Mouse (Mus musculus): ENCODE measurements at regions not wholly inside any gene's neighbourhood (a gene's known extent, or its start where the extent isn't known, plus 50 kb on each side); places are given as distances from the start of the nearest gene placed in this dataset.
A peak's percentile ranks its signal among the peaks of the same experiment; 100 is the strongest.

DNA sequence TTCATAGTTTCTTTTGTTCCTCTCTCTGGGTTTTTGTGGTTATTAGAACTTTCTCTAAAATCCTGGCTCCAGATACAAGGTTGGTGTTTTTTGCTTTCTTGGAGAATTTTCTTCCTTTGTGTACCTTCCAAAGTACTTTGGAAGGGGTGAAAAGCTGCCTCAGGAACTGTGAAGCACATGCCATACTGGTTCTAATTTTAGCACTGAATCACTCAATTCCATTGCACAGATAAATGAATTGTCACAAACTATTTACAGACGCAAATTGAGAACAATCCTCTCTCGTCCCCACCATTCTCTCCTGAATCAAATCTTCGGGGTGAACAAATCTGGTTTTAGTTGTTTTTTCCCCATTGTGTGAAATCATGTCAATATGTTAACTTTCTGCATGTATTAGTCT lies 437.6 kb upstream of the Nox3 start:
- ATAC-seq (replicated peaks; ENCODE audit: insufficient number of reproducible peaks, insufficient read depth, low FRiP score, low read depth): no peak
- H3K4me2 ChIP-seq: no peak overlapping the region
- no peak overlapping the region for H3K9ac ChIP-seq
- WGBS: 41% methylated on average over 3 of the region's 3 CpGs
- no peaks in the 10 kb centered on the region for H3K9me3 ChIP-seq (replicated peaks)
- H3K27me3 ChIP-seq: no peaks in the 10 kb centered on the region
- H3K27ac ChIP-seq: peak overlapping the region; percentile 64
- H3K4me3 ChIP-seq: no peak overlapping the region
- no peaks in the 10 kb centered on the region for H3K36me3 ChIP-seq
- 0 out of 2 replicates have a peak, but pooled peaks cover 7% of the 10 kb centered on the region for H3K4me1 ChIP-seq (replicated peaks)

DNA sequence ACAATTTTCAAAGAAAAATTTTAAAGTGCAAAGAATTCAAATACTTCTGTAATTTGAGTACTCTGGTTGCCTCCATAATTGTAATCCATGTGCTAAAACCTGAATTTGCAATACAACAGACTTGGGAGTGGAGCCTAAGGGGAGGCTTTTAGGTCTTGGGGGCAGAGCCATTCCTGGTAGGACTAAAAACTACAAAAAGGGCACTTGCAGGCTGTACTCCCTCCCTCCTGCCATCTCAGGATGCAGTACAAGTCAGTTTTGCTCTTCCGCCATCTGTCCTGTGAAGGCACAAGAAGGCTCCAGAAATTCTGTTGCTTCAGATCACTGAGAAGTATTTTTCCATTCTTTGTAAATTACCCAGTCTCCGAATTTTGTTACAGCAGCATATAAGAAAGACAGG lies 467.4 kb upstream of the Nox3 start:
- Histone ChIP-seq H3K4me2 (no peak overlapping the region), H3K4me3 (no peak overlapping the region), H3K27me3 (no peaks in the 10 kb centered on the region), H3K27ac (no peak overlapping the region), H3K9ac (no peak overlapping the region), H3K36me3 (no peaks in the 10 kb centered on the region), H3K9me3 (replicated peaks) (no peaks in the 10 kb centered on the region), H3K4me1 (replicated peaks) (no peaks in the 10 kb centered on the region)
- WGBS: 82% methylated on average over 2 of the region's 2 CpGs
- ATAC-seq (replicated peaks; ENCODE audit: insufficient number of reproducible peaks, insufficient read depth, low FRiP score, low read depth): no peak

DNA sequence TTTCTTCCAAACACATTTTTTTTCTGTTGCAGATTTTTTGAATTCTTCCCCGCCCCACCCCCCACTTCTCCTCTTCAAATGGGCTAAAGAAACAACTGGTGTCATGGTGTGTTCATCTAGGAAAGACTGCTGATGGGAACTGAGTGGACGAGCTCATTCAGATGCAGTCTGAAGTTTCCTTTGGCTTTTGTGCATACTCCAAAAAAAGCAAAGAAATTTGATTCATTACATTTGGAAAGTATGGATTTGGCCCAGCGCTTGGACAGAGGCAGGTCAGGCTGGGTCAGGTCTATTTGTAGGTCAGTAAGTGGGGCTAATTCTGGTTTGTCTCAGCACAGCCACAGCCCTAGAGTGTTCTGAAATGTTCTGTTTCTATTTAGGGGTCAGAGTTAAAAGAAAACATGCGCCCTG lies 477.9 kb upstream of the Nox3 start:
- H3K27me3 ChIP-seq: no peaks in the 10 kb centered on the region
- H3K27ac ChIP-seq: peak overlapping the region; percentile 82
- H3K36me3 ChIP-seq: no peaks in the 10 kb centered on the region
- 23% methylated on average over 4 of the region's 4 CpGs for whole genome bisulfite sequencing
- no peak overlapping the region for H3K9ac ChIP-seq
- H3K4me3 ChIP-seq: no peak overlapping the region
- no peaks in the 10 kb centered on the region for H3K9me3 ChIP-seq (replicated peaks)
- peaks cover 13% of the 10 kb centered on the region for H3K4me1 ChIP-seq (replicated peaks)
- 0 out of 2 replicates have a peak overlapping the region, but pooled peaks have one; percentile 6 for H3K4me2 ChIP-seq
- ATAC-seq (replicated peaks; ENCODE audit: insufficient number of reproducible peaks, insufficient read depth, low FRiP score, low read depth): peak; percentile 85

DNA sequence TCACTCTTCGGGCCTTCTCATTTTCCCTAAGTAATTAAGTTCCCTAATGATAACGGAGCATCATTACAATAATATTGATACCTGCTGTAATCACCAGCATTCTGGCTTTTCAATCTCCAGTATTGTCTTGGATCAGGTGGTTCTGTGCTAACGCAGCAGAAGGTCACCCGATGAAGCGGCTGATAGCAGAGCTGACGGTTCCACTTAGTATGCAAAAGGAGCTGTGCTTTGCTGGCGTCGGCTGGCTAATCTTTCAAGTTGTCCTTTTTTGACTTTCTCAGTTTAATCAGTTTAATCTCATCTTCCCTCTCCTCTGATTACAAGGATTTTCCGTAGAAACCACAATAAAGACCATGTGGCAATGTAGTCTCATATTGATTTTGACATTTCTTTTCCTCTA lies 478.9 kb upstream of the Nox3 start:
- Histone ChIP-seq H3K9me3 (replicated peaks) (no peaks in the 10 kb centered on the region), H3K4me2 (no peak overlapping the region), H3K36me3 (no peaks in the 10 kb centered on the region), H3K27ac (peak overlapping the region; percentile 82), H3K9ac (no peak overlapping the region), H3K27me3 (no peaks in the 10 kb centered on the region), H3K4me1 (replicated peaks) (peaks cover 13% of the 10 kb centered on the region), H3K4me3 (no peak overlapping the region)
- ATAC-seq (replicated peaks; ENCODE audit: insufficient number of reproducible peaks, insufficient read depth, low FRiP score, low read depth): no peak
- WGBS: 60% methylated on average over 9 of the region's 9 CpGs

DNA sequence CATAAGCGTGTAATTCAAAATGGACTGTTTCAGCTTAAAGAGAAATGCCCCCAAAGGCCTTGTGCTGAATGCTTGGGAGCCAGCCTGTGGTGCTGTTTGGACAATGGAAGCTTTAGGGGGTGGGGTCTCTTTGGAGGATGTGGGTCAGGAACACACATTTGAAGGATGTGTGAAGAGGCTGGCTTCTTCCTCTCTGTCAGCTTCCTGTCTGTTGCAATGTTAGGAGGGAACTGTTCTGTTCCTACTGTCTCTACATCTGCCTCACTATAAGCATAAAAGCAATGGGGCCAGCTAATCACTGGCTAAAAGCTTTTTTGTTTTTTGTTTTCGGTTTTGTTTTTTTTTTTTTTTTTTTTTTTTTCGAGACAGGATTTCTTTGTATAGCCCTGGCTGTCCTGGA lies 480.5 kb upstream of the Nox3 start:
- Histone ChIP-seq H3K27ac (no peak overlapping the region), H3K9me3 (replicated peaks) (no peaks in the 10 kb centered on the region), H3K27me3 (no peaks in the 10 kb centered on the region), H3K36me3 (no peaks in the 10 kb centered on the region), H3K4me2 (no peak overlapping the region), H3K4me1 (replicated peaks) (peaks cover 13% of the 10 kb centered on the region), H3K9ac (no peak overlapping the region), H3K4me3 (no peak overlapping the region)
- ATAC-seq (replicated peaks; ENCODE audit: insufficient number of reproducible peaks, insufficient read depth, low FRiP score, low read depth): no peak
- WGBS: 72% methylated on average over 3 of the region's 3 CpGs

DNA sequence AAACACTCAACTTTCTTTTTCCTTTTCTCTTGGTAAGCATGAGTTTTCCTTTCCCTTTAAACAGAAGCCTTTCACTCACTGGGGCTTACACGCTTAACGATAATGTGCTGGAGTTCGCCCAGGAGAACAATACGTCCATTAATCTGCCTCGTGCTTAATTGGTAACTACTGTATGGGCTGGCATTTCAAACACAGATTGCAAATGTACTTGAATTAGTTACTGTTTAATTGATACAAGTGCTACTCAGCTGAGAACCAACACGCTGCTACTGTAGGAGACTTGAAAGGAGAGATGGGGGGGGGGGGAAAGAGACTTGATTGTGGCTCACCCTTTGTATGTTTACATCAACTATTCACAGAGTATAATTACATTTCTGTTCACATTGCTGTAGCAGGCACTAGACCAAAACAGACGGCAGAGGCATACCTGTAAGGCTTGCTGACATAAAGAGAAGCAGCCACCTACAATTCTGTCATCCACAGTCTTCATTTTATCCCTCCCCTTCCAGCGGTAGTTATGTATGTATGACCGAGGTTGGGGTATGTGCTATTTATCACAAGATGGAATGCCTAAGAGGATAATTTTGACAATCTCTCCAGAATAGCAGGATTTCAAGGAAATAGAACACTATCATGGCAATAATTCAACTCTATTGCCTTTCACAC lies 481.6 kb upstream of the Nox3 start:
- H3K4me2 ChIP-seq: no peak overlapping the region

DNA sequence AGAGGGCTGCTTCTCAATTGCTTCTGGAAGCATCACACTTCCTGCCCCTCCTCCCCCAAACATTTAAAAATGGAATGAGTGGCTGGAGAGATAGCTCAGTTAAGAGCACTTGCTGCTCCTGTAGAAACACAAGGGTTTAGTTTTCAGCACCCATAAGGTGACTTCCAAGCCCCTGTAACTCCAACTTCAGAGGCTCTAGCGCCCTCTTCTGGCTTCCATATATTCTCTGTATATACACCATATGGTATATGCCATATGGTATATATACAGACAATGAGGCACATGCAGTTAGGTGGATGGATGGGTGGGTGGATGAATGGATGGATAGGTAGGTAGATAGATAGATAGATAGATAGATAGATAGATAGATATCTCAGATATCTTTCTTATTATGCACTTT lies 483.2 kb upstream of the Nox3 start:
- Histone ChIP-seq H3K36me3 (no peaks in the 10 kb centered on the region), H3K27me3 (no peaks in the 10 kb centered on the region), H3K4me3 (no peak overlapping the region), H3K4me1 (replicated peaks) (peaks cover 5% of the 10 kb centered on the region), H3K4me2 (no peak overlapping the region), H3K9ac (no peak overlapping the region), H3K9me3 (replicated peaks) (no peaks in the 10 kb centered on the region), H3K27ac (no peak overlapping the region)
- 41% methylated on average over 1 of the region's 1 CpGs for WGBS
- no peak for ATAC-seq (replicated peaks; ENCODE audit: insufficient number of reproducible peaks, insufficient read depth, low FRiP score, low read depth)

More for the DNA sequence above, 481.6 kb upstream of the Nox3 start:
- Histone ChIP-seq H3K4me1 (replicated peaks) (peaks cover 13% of the 10 kb centered on the region), H3K27ac (no peak overlapping the region), H3K27me3 (no peaks in the 10 kb centered on the region), H3K9me3 (replicated peaks) (no peaks in the 10 kb centered on the region), H3K4me3 (no peak overlapping the region), H3K36me3 (no peaks in the 10 kb centered on the region), H3K9ac (no peak overlapping the region)
- no peak for ATAC-seq (replicated peaks; ENCODE audit: insufficient number of reproducible peaks, insufficient read depth, low FRiP score, low read depth)
- 65% methylated on average over 9 of the region's 9 CpGs for WGBS

DNA sequence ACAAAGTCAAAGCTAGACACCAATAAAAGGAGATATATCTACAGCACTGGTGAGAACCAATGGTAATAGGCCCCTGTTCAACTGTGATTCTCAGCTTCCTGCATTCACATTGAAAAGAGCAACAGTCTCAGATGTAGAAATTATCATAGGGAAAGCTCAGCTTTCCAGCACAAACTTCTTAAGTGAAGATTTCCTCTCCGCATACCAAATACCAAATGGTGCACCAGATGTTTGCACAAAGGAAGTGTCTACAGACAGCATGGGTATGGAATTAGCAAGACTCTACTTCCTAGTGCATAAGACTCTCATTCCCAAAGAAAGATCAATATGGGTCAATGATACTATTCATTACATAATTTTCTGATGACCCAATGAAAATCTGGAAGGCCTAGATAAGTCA lies 486.0 kb upstream of the Nox3 start:
- H3K27ac ChIP-seq: no peak overlapping the region

DNA sequence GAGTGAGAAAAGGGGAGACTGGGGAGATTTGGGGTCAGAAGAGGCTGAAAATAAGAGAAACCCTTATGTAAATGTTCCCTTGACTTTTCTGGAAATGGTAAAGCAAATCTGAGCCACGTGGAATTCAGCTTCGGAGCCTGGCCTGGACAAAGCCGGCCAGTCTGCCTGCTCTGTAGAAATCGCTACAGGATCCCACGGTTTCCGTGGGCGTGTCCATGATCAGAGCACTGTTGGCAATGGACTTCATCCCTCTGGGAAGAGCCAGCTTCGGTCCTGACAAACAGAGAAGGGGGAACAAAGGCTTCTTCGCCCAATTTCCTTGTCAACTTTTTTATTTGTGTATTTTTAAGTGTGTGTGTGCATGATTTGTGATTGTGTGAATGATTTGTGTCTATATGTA lies 490.7 kb upstream of the Nox3 start:
- no peaks in the 10 kb centered on the region for H3K9me3 ChIP-seq (replicated peaks)
- H3K27ac ChIP-seq: no peak overlapping the region
- H3K27me3 ChIP-seq: no peaks in the 10 kb centered on the region
- H3K9ac ChIP-seq: no peak overlapping the region
- no peak overlapping the region for H3K4me3 ChIP-seq
- 57% methylated on average over 9 of the region's 9 CpGs for WGBS
- H3K4me1 ChIP-seq (replicated peaks): 0 out of 2 replicates have a peak, but pooled peaks cover 2% of the 10 kb centered on the region
- no peak for ATAC-seq (replicated peaks; ENCODE audit: insufficient number of reproducible peaks, insufficient read depth, low FRiP score, low read depth)
- no peaks in the 10 kb centered on the region for H3K36me3 ChIP-seq
- H3K4me2 ChIP-seq: no peak overlapping the region

More for the DNA sequence above, 486.0 kb upstream of the Nox3 start:
- no peaks in the 10 kb centered on the region for H3K27me3 ChIP-seq
- 0 out of 2 replicates have a peak, but pooled peaks cover 2% of the 10 kb centered on the region for H3K4me1 ChIP-seq (replicated peaks)
- H3K4me2 ChIP-seq: no peak overlapping the region
- no peaks in the 10 kb centered on the region for H3K9me3 ChIP-seq (replicated peaks)
- H3K9ac ChIP-seq: no peak overlapping the region
- H3K4me3 ChIP-seq: no peak overlapping the region
- no peak for ATAC-seq (replicated peaks; ENCODE audit: insufficient number of reproducible peaks, insufficient read depth, low FRiP score, low read depth)
- no peaks in the 10 kb centered on the region for H3K36me3 ChIP-seq
- WGBS: 97% methylated on average over 1 of the region's 1 CpGs

DNA sequence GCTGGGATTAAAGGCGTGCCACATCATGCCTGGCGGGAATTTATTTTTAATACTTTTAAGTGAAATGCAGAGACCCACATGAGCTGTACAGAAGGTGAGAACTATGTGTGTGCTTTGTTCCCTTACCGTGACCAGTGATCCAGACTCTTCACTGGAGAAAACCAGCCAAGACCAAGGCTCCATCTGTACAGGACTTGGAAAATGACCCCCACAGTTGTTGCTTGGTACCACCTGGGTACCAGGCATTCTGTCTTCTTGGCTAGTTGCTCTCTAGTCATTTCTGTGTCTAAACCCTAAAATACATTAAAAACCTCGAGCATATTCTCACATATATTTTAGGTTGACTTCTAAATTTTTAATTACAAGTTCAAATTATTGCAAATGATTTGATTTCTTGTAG lies 491.5 kb upstream of the Nox3 start:
- no peak for ATAC-seq (replicated peaks; ENCODE audit: insufficient number of reproducible peaks, insufficient read depth, low FRiP score, low read depth)
- H3K4me1 ChIP-seq (replicated peaks): 0 out of 2 replicates have a peak, but pooled peaks cover 2% of the 10 kb centered on the region
- WGBS: 89% methylated on average over 4 of the region's 4 CpGs
- H3K27ac ChIP-seq: no peak overlapping the region
- no peak overlapping the region for H3K4me3 ChIP-seq
- no peak overlapping the region for H3K9ac ChIP-seq
- H3K27me3 ChIP-seq: no peaks in the 10 kb centered on the region
- no peaks in the 10 kb centered on the region for H3K36me3 ChIP-seq
- H3K4me2 ChIP-seq: no peak overlapping the region
- H3K9me3 ChIP-seq (replicated peaks): no peaks in the 10 kb centered on the region

DNA sequence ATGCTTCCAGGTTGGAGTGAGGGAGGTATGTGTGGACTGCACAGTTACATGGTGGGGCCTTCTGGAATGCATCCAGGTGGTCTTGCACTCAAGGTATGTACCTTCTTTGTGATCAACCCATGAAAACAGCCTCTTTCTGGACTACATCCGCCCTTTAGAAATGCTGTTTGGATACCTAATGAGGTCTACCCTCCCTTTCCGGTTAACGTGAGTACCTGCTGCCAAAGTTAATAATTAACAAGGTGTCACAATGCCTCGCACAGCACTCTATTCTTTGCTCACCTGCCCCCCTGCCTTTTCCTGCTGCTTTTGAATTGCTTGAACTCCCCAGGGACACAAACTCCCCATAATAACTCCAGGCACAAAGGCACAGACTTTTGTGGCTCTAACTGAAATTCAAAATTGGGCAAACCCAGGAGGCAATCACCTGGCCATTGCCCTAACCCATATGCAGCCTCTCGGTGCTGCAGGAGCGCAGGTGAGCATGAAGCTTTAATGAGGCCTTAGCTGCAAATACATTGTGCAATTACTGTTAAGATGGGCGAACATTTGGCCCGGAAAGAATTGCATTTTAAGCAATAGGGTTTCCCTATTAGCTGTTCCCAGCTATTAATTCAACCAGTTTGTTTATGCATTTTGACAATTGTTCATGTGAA lies 500.9 kb upstream of the Nox3 start:
- Histone ChIP-seq H3K27me3 (no peaks in the 10 kb centered on the region), H3K36me3 (no peaks in the 10 kb centered on the region), H3K4me1 (replicated peaks) (no peaks in the 10 kb centered on the region; the same call in 1 of the 2 replicates), H3K9ac (no peak overlapping the region), H3K4me2 (no peak overlapping the region), H3K9me3 (replicated peaks) (no peaks in the 10 kb centered on the region), H3K27ac (no peak overlapping the region), H3K4me3 (no peak overlapping the region)
- no peak for ATAC-seq (replicated peaks; ENCODE audit: insufficient number of reproducible peaks, insufficient read depth, low FRiP score, low read depth)
- 71% methylated on average over 8 of the region's 8 CpGs for WGBS

DNA sequence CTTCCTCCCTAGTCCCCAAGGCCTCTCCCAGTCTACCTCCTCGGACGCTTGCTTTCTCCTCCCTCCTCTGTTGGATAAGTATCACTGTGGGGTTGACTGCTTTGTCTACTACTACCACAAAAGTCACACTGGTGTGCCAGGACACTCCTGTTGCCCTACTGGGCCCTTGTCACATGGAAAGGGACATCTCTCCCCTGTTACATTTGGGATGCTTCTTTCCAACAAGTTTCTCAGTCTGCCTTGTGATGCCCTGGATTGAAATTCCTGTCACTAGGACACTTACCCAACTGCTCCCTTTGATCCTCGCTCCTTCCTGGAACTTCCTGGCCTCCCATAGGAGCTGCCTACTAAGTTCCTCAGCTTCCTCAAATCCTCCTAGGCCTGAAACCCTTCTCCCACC lies 501.9 kb upstream of the Nox3 start:
- H3K27me3 ChIP-seq: no peaks in the 10 kb centered on the region
- WGBS: 70% methylated on average over 3 of the region's 3 CpGs
- no peak for ATAC-seq (replicated peaks; ENCODE audit: insufficient number of reproducible peaks, insufficient read depth, low FRiP score, low read depth)
- H3K9me3 ChIP-seq (replicated peaks): no peaks in the 10 kb centered on the region
- no peak overlapping the region for H3K9ac ChIP-seq
- no peaks in the 10 kb centered on the region; the same call in 1 of the 2 replicates for H3K4me1 ChIP-seq (replicated peaks)
- H3K36me3 ChIP-seq: no peaks in the 10 kb centered on the region
- no peak overlapping the region for H3K4me2 ChIP-seq
- no peak overlapping the region for H3K4me3 ChIP-seq
- no peak overlapping the region for H3K27ac ChIP-seq
